28 mouse cellular contexts compared by ENCODE assay signal in genomic region chr2:173205563-173206099, GRCm38 (mm10). TPM values are rescaled to one million over a fixed set of nuclear protein-coding genes. Genes with fewer than 3 reads are reported as not detected.
A peak's percentile ranks its signal among the peaks of the same experiment; 100 is the strongest.
DNase-seq lines count a peak whose midpoint lies in the region; TF ChIP-seq lines count a peak whose summit lies in the region.
"Had no signal": no experiment of that assay in that cellular context is flagged by ENCODE, and none has a peak within 500 bp of the region (broad histone marks: within the 10 kb centered on the region; RNA-seq: fewer than 3 reads in every experiment).

No protein-coding gene starts in this region.

- no peaks in the 10 kb centered on the region for H3K9me3 ChIP-seq in limb, embryonic 10.5 days (replicated peaks)
- H3K9me3 ChIP-seq: kidney, embryonic 15.5 days; neural tube, embryonic 15.5 days had no signal

- TF ChIP-seq POLR2A in lung, adult 2 months (IDR thresholded peaks at IDR 0.05; ENCODE audit: borderline replicate concordance, extremely low read depth, low read depth, low read length), result no peak

- H3K27me3 ChIP-seq in limb, embryonic 10.5 days (ENCODE audit: low read depth, poor library complexity, severe bottlenecking), result no peaks in the 10 kb centered on the region
- H3K27me3 ChIP-seq: hindbrain, embryonic 12.5 days; kidney, embryonic 15.5 days; neural tube, embryonic 15.5 days had no signal

- H3K4me1 ChIP-seq in limb, embryonic 10.5 days, result peaks cover 3% of the 10 kb centered on the region
- no peaks in the 10 kb centered on the region for H3K4me1 ChIP-seq in lung, adult 2 months (ENCODE audit: control insufficient read depth, insufficient read depth, low read length)
- H3K4me1 ChIP-seq: kidney, embryonic 15.5 days; neural tube, embryonic 15.5 days had no signal

- DNase-seq in heart, adult 11 months, result peak; percentile 71
- no peak for DNase-seq in heart, adult 18-20 months
- peak; percentile 12 for DNase-seq in urinary bladder, adult 2 months (ENCODE audit: low spot score)
- no peak for DNase-seq in urinary bladder, postnatal 4 days (ENCODE audit: low spot score in 2 of 2)
- DNase-seq in limb, embryonic 10.5 days (ENCODE audit: low spot score), result peak; percentile 25
- DNase-seq in lung, adult 2 months, result no peak
- no peak for DNase-seq in thymus, postnatal 10 days (ENCODE audit: low spot score in 2 of 2)
- DNase-seq: adrenal gland, postnatal 25 days; B cell, adult 2 months; cerebellum, adult 11 months; cerebellum, postnatal 36 days; gastrocnemius, postnatal 36 days; heart, postnatal 10 days; kidney, postnatal 4 days; layer of hippocampus, adult 9-11 months; left cerebral cortex, postnatal 4 days; right cerebral cortex, postnatal 25 days; thymus, postnatal 25 days had no signal

- no peak overlapping the region for H3K4me3 ChIP-seq in limb, embryonic 10.5 days
- no peak overlapping the region for H3K4me3 ChIP-seq in lung, adult 2 months (replicated peaks; ENCODE audit: extremely low read depth, low read depth, low read length)
- H3K4me3 ChIP-seq: hindbrain, embryonic 12.5 days; kidney, embryonic 15.5 days; left cerebral cortex, adult 2 months; neural tube, embryonic 15.5 days had no signal

- 95% methylated on average over 14 of the region's 14 CpGs for WGBS in limb, embryonic 10.5 days
- WGBS in lung, adult 2 months, result 91% methylated on average over 14 of the region's 14 CpGs

- no peak overlapping the region for H3K27ac ChIP-seq in limb, embryonic 10.5 days
- H3K27ac ChIP-seq: hindbrain, embryonic 12.5 days; kidney, embryonic 15.5 days; left cerebral cortex, adult 2 months; liver, embryonic 14.5 days; neural tube, embryonic 15.5 days had no signal

- H3K36me3 ChIP-seq in limb, embryonic 10.5 days, result no peaks in the 10 kb centered on the region
- H3K36me3 ChIP-seq: hindbrain, embryonic 12.5 days; kidney, embryonic 15.5 days; neural tube, embryonic 15.5 days had no signal

- no peak for TF ChIP-seq CTCF in lung, adult 2 months (IDR thresholded peaks at IDR 0.05; ENCODE audit: insufficient read depth, low read length)

RNA-seq across cellular contexts. Expression of gene Zbp1, which starts 13.1 kb away (rescaled TPM):
- total RNA-seq in heart, adult 18-20 months (2021), result 1 to 10 TPM in 1 of 2 experiments, under 1 TPM in 1; 0.90 to 1.3 TPM
- polyA plus RNA-seq in urinary bladder, adult 2 months (2012; rRNA removed), result 11.3 and 15.7 TPM in 2 replicates
- polyA plus RNA-seq in limb, embryonic 10.5 days (2016; fragmentation: Nextera tagmentation; extraction: Ambion mirVana), result not detected in 2 replicates
- 4.8 and 5.7 TPM in 2 replicates for polyA plus RNA-seq in lung, adult 2 months (2012; rRNA removed)
- polyA plus RNA-seq: embryonic facial prominence, embryonic 11.5 days; forebrain, embryonic 14.5 days; heart, embryonic 11.5 days; midbrain, embryonic 16.5 days had no signal

RNA-seq across cellular contexts. Expression of gene Pck1, which starts 52.8 kb away (rescaled TPM):
- 100 to 1,000 TPM in 1 of 2 experiments, 10 to 100 TPM in 1; 12.3 to 112 TPM for total RNA-seq in heart, adult 18-20 months (2021)
- 5.4 and 5.9 TPM in 2 replicates for polyA plus RNA-seq in urinary bladder, adult 2 months (2012; rRNA removed)
- polyA plus RNA-seq in limb, embryonic 10.5 days (2016; fragmentation: Nextera tagmentation; extraction: Ambion mirVana), result not detected in 2 replicates
- 7.9 and 14.0 TPM in 2 replicates for polyA plus RNA-seq in lung, adult 2 months (2012; rRNA removed)
- total RNA-seq: left cerebral cortex, postnatal 4 days; megakaryocyte, adult 5-6 weeks had no signal
- polyA plus RNA-seq: embryonic facial prominence, embryonic 11.5 days; forebrain, embryonic 14.5 days; heart, embryonic 11.5 days; hindbrain, embryonic 12.5 days; midbrain, embryonic 16.5 days; neural tube, embryonic 15.5 days had no signal

Comparison
In these comparisons a context has a peak if more than half of its experiments do, and no peak if none do; other contexts are left out.
1. DNase-seq: peak in heart, adult 11 months (single experiment), urinary bladder, adult 2 months (single experiment) and limb, embryonic 10.5 days (single experiment); none in heart, adult 18-20 months (0 of 2), urinary bladder, postnatal 4 days (0 of 2), lung, adult 2 months (single experiment) and thymus, postnatal 10 days (0 of 2).